ENCODE assay signal across 27 mouse cellular contexts in genomic region chr9:46042387-46042786, GRCm38 (mm10). TPM values are rescaled to one million over a fixed set of nuclear protein-coding genes. Genes with fewer than 3 reads are reported as not detected.
DNase-seq lines count a peak whose midpoint lies in the region; ATAC-seq lines count a peak whose summit lies in the region.
"Had no signal": no experiment of that assay in that cellular context is flagged by ENCODE, and none has a peak within 500 bp of the region (broad histone marks: within the 10 kb centered on the region; RNA-seq: fewer than 3 reads in every experiment).

No protein-coding gene starts in this region.

- no peaks in the 10 kb centered on the region for H3K9me3 ChIP-seq in embryonic facial prominence, embryonic 14.5 days (ENCODE audit: control insufficient read depth, low read length)
- H3K9me3 ChIP-seq in embryonic facial prominence, embryonic 10.5 days = no peaks in the 10 kb centered on the region
- H3K9me3 ChIP-seq: forebrain, embryonic 13.5 days; hindbrain, embryonic 10.5 days; hindbrain, embryonic 15.5 days; limb, embryonic 13.5 days; lung, embryonic 15.5 days; midbrain, embryonic 12.5 days; neural tube, embryonic 13.5 days had no signal

- no peak overlapping the region for H3K27ac ChIP-seq in embryonic facial prominence, embryonic 14.5 days (replicated peaks; ENCODE audit: low read depth, low read length)
- no peak overlapping the region for H3K27ac ChIP-seq in embryonic facial prominence, embryonic 10.5 days (replicated peaks)
- H3K27ac ChIP-seq: forebrain, embryonic 13.5 days; hindbrain, embryonic 10.5 days; hindbrain, embryonic 15.5 days; kidney, postnatal 0 days; limb, embryonic 13.5 days; lung, embryonic 15.5 days; midbrain, embryonic 12.5 days; neural tube, embryonic 13.5 days had no signal

- H3K4me1 ChIP-seq in embryonic facial prominence, embryonic 14.5 days (ENCODE audit: control insufficient read depth, insufficient read depth, low read length) = no peaks in the 10 kb centered on the region
- peaks cover 8% of the 10 kb centered on the region for H3K4me1 ChIP-seq in embryonic facial prominence, embryonic 10.5 days
- H3K4me1 ChIP-seq: hindbrain, embryonic 15.5 days; limb, embryonic 13.5 days; lung, embryonic 15.5 days had no signal

- H3K9ac ChIP-seq in embryonic facial prominence, embryonic 14.5 days (ENCODE audit: low read depth, low read length) = no peak overlapping the region
- H3K9ac ChIP-seq: forebrain, embryonic 13.5 days; hindbrain, embryonic 15.5 days; limb, embryonic 13.5 days; lung, embryonic 15.5 days; midbrain, embryonic 12.5 days; neural tube, embryonic 13.5 days had no signal

- 81% methylated on average over 3 of the region's 3 CpGs for WGBS in embryonic facial prominence, embryonic 14.5 days
- WGBS in embryonic facial prominence, embryonic 10.5 days = 87% methylated on average over 3 of the region's 3 CpGs

- intact Hi-C loops in left cerebral cortex, postnatal 25 days (cut with DNase I) = no loop called here

- no peaks in the 10 kb centered on the region for H3K27me3 ChIP-seq in embryonic facial prominence, embryonic 14.5 days (replicated peaks; ENCODE audit: control insufficient read depth, insufficient read depth, low read length)
- H3K27me3 ChIP-seq in embryonic facial prominence, embryonic 10.5 days (replicated peaks; ENCODE audit: low read depth, poor library complexity, severe bottlenecking) = no peaks in the 10 kb centered on the region
- H3K27me3 ChIP-seq: forebrain, embryonic 13.5 days; hindbrain, embryonic 15.5 days; limb, embryonic 13.5 days; lung, embryonic 15.5 days; midbrain, embryonic 12.5 days; neural tube, embryonic 13.5 days had no signal

- H3K36me3 ChIP-seq in embryonic facial prominence, embryonic 14.5 days (ENCODE audit: control insufficient read depth, insufficient read depth, low read length) = peaks cover 7% of the 10 kb centered on the region; the same call in 1 of the 2 replicates
- peaks cover 14% of the 10 kb centered on the region for H3K36me3 ChIP-seq in embryonic facial prominence, embryonic 10.5 days (replicated peaks)
- H3K36me3 ChIP-seq: hindbrain, embryonic 15.5 days had no signal

- DNase-seq in embryonic facial prominence, embryonic 14.5 days (ENCODE audit: low spot score) = no peak
- no peak for DNase-seq in embryonic facial prominence, embryonic 10.5 days (ENCODE audit: low spot score)
- DNase-seq in left cerebral cortex, postnatal 25 days (ENCODE audit: low spot score in 2 of 2) = peak; percentile 18 to 72
- no peak for DNase-seq in left cerebral cortex, adult 11 months (ENCODE audit: low spot score)
- DNase-seq in right cerebral cortex, postnatal 25 days = peak; percentile 49
- DNase-seq in right cerebral cortex, postnatal 36 days (ENCODE audit: low spot score in 2 of 2) = no peak
- peak; percentile 21 for DNase-seq in telencephalon, adult 2 months (ENCODE audit: low read depth, low spot score)
- no peak for DNase-seq in gastrocnemius, postnatal 25 days
- DNase-seq: adrenal gland, adult 8-10 months; cerebellum, adult 18-20 months; cerebellum, postnatal 14 days; gastrocnemius, postnatal 10 days; heart, postnatal 14 days; kidney, adult 2 months; kidney, postnatal 4 days; thymus, postnatal 14 days had no signal

- no peak overlapping the region for H3K4me2 ChIP-seq in embryonic facial prominence, embryonic 14.5 days (ENCODE audit: low read depth, low read length)
- H3K4me2 ChIP-seq: forebrain, embryonic 13.5 days; hindbrain, embryonic 15.5 days; limb, embryonic 13.5 days; liver, embryonic 11.5 days; lung, embryonic 15.5 days; midbrain, embryonic 12.5 days; neural tube, embryonic 13.5 days had no signal

- H3K4me3 ChIP-seq in embryonic facial prominence, embryonic 14.5 days (ENCODE audit: low read depth, low read length) = no peak overlapping the region
- no peak overlapping the region for H3K4me3 ChIP-seq in embryonic facial prominence, embryonic 10.5 days
- H3K4me3 ChIP-seq: forebrain, embryonic 13.5 days; hindbrain, embryonic 10.5 days; hindbrain, embryonic 15.5 days; limb, embryonic 13.5 days; lung, embryonic 15.5 days; midbrain, embryonic 12.5 days; neural tube, embryonic 13.5 days had no signal

- peak; percentile 47; the same call in 1 of the 2 replicates for ATAC-seq in embryonic facial prominence, embryonic 14.5 days (ENCODE audit: low read depth)
- ATAC-seq: activated CD4-positive, CD25-positive, alpha-beta regulatory T cell, adult 4 months; forebrain, embryonic 13.5 days; inflammation-experienced regulatory T-cells, adult 6 months had no signal

RNA-seq across cellular contexts. Expression of gene Sik3, which starts 29.8 kb away (rescaled TPM):
- polyA plus RNA-seq in embryonic facial prominence, embryonic 14.5 days (2014; fragmentation: Nextera tagmentation; extraction: Ambion mirVana) = 11.5 and 13.4 TPM in 2 replicates
- 8.4 and 9.9 TPM in 2 replicates for polyA plus RNA-seq in embryonic facial prominence, embryonic 10.5 days (2016; fragmentation: Nextera tagmentation; extraction: Ambion mirVana)
- 100 to 1,000 TPM; 114 to 121 TPM for total RNA-seq in left cerebral cortex, postnatal 25 days (2021)
- total RNA-seq in gastrocnemius, postnatal 25 days (2021) = 10 to 100 TPM; 34.7 to 38.9 TPM

RNA-seq across cellular contexts. Expression of gene Pafah1b2, which starts 29.9 kb away (rescaled TPM):
- 167 and 188 TPM in 2 replicates for polyA plus RNA-seq in embryonic facial prominence, embryonic 14.5 days (2014; fragmentation: Nextera tagmentation; extraction: Ambion mirVana)
- polyA plus RNA-seq in embryonic facial prominence, embryonic 10.5 days (2016; fragmentation: Nextera tagmentation; extraction: Ambion mirVana) = 261 and 262 TPM in 2 replicates
- 100 to 1,000 TPM; 203 to 206 TPM for total RNA-seq in left cerebral cortex, postnatal 25 days (2021)
- 10 to 100 TPM; 27.8 to 32.2 TPM for total RNA-seq in gastrocnemius, postnatal 25 days (2021)

Comparison
In these comparisons a context has a peak if more than half of its experiments do, and no peak if none do; other contexts are left out.
1. DNase-seq: peak in left cerebral cortex, postnatal 25 days (2 of 2), right cerebral cortex, postnatal 25 days (single experiment) and telencephalon, adult 2 months (single experiment); none in embryonic facial prominence, embryonic 14.5 days (single experiment), embryonic facial prominence, embryonic 10.5 days (single experiment), left cerebral cortex, adult 11 months (single experiment), right cerebral cortex, postnatal 36 days (0 of 2) and gastrocnemius, postnatal 25 days (single experiment).
2. RNA of gene Pafah1b2, which starts 29.9 kb away (total RNA-seq): 203 to 206 TPM in left cerebral cortex, postnatal 25 days; 27.8 to 32.2 TPM in gastrocnemius, postnatal 25 days; every median in the first group is over 4 times any median in the second.